Mouse (Mus musculus) megakaryocyte-erythroid progenitor cell, adult 5-6 weeks (primary cell): ENCODE results near the gene Gm20878. TPM values are rescaled to one million over a fixed set of nuclear protein-coding genes. Genes with fewer than 3 reads are reported as not detected.
"Not testable (repeated sequence)": the region's sequence is repeated elsewhere in the genome, so short reads cannot be mapped to it uniquely, and the experiment has no call there.

Source experiments
- ATAC-seq: replicated peaks from 2 replicates; pipeline ENCODE4 v1.8.0; 2016; ENCODE audit warnings: mild to moderate bottlenecking, inconsistent platforms; ENCODE audit not compliant: severe bottlenecking, poor library complexity, low FRiP score, low TSS enrichment
- total RNA-seq, 2 experiments: library from RNA; stranded (forward) in 1 of 2; stranded (reverse) in 1 of 2; fragments of 200-1000, 215-1000 nt in 1 of 2; fragments of >200 nt in 1 of 2; fragmentation: Nextera tagmentation in 1 of 2; gene quantifications; 2 replicates each; pipeline ENCODE4 v1.2.3; 2014 to 2017

Gene Gm20878
- total RNA-seq (2014; fragmentation: Nextera tagmentation) (1.6 and 1.9 TPM in 2 replicates), total RNA-seq (2017) (0.99 and 7.6 TPM in 2 replicates)

GRCm38 (mm10) chr4:41941272-41941671 lies at the start of gene Gm20878:
TSS of gene Gm20878 (plus strand) at chr4:41941572.
- not testable (repeated sequence) for ATAC-seq

GRCm38 (mm10) chr4:41903310-41903709 lies 38.1 kb upstream of the Gm20878 start, which contains the start of gene Gm21541:
TSS of gene Gm21541 (plus strand) at chr4:41903610.
- not testable (repeated sequence) for ATAC-seq

- not testable (repeated sequence) for ATAC-seq
Observed at GRCm38 (mm10) chr4:41965758-41966157, 24.4 kb downstream of the Gm20878 start, which contains the start of gene Fam205a4. TSS of gene Fam205a4 (plus strand) at chr4:41966058.

Other genes starting within 250 kb of the Gm20878 start
- not detected in 2 replicates for gene Cntfr, start 244.5 kb upstream of the Gm20878 start, total RNA-seq (2014; fragmentation: Nextera tagmentation)
- gene Cntfr, start 244.5 kb upstream of the Gm20878 start, total RNA-seq (2017): not detected in 2 replicates
- 21.5 and 39.9 TPM in 2 replicates for gene Il11ra1, start 241.6 kb upstream of the Gm20878 start, total RNA-seq (2014; fragmentation: Nextera tagmentation)
- gene Il11ra1, start 241.6 kb upstream of the Gm20878 start, total RNA-seq (2017): 36.0 and 45.3 TPM in 2 replicates
- 37.5 and 44.7 TPM in 2 replicates for gene Rpp25l, start 228.0 kb upstream of the Gm20878 start, total RNA-seq (2014; fragmentation: Nextera tagmentation)
- gene Rpp25l, start 228.0 kb upstream of the Gm20878 start, total RNA-seq (2017): 33.5 and 38.9 TPM in 2 replicates
- gene Dctn3, start 218.4 kb upstream of the Gm20878 start, total RNA-seq (2014; fragmentation: Nextera tagmentation): 63.4 and 81.2 TPM in 2 replicates
- gene Dctn3, start 218.4 kb upstream of the Gm20878 start, total RNA-seq (2017): 50.6 and 80.7 TPM in 2 replicates
- not detected in 2 replicates for gene Arid3c, start 210.4 kb upstream of the Gm20878 start, total RNA-seq (2014; fragmentation: Nextera tagmentation)
- not detected in 2 replicates for gene Arid3c, start 210.4 kb upstream of the Gm20878 start, total RNA-seq (2017)
- gene Galt, start 186.3 kb upstream of the Gm20878 start, total RNA-seq (2014; fragmentation: Nextera tagmentation): 37.9 and 50.1 TPM in 2 replicates
- gene Galt, start 186.3 kb upstream of the Gm20878 start, total RNA-seq (2017): 28.0 and 31.0 TPM in 2 replicates
- gene Sigmar1, start 185.4 kb upstream of the Gm20878 start, total RNA-seq (2014; fragmentation: Nextera tagmentation): 34.2 and 53.7 TPM in 2 replicates
- gene Sigmar1, start 185.4 kb upstream of the Gm20878 start, total RNA-seq (2017): 49.7 and 57.2 TPM in 2 replicates
- gene Ccl27a, start 167.3 kb upstream of the Gm20878 start, total RNA-seq (2014; fragmentation: Nextera tagmentation): 11.7 and 35.2 TPM in 2 replicates
- 3.0 TPM in 1 of 2 replicates, not detected in the other for gene Ccl27a, start 167.3 kb upstream of the Gm20878 start, total RNA-seq (2017)
- gene Gm21541, start 38.0 kb upstream of the Gm20878 start, total RNA-seq (2014; fragmentation: Nextera tagmentation): not detected in 2 replicates
- gene Gm21541, start 38.0 kb upstream of the Gm20878 start, total RNA-seq (2017): not detected in 2 replicates
- gene Fam205a4, start 24.5 kb downstream of the Gm20878 start, total RNA-seq (2014; fragmentation: Nextera tagmentation): 0.33 and 0.42 TPM in 2 replicates
- gene Fam205a4, start 24.5 kb downstream of the Gm20878 start, total RNA-seq (2017): not detected in 2 replicates
- not detected in 2 replicates for gene Gm21093, start 93.2 kb downstream of the Gm20878 start, total RNA-seq (2014; fragmentation: Nextera tagmentation)
- gene Gm21093, start 93.2 kb downstream of the Gm20878 start, total RNA-seq (2017): 0.56 TPM in 1 of 2 replicates, not detected in the other
- gene Gm3893, start 149.6 kb downstream of the Gm20878 start, total RNA-seq (2014; fragmentation: Nextera tagmentation): not detected in 2 replicates
- gene Gm3893, start 149.6 kb downstream of the Gm20878 start, total RNA-seq (2017): not detected in 2 replicates
- gene Gm13304, start 173.2 kb downstream of the Gm20878 start, total RNA-seq (2014; fragmentation: Nextera tagmentation): not detected in 2 replicates
- not detected in 2 replicates for gene Gm13304, start 173.2 kb downstream of the Gm20878 start, total RNA-seq (2017)
- gene Gm13306, start 211.9 kb downstream of the Gm20878 start, total RNA-seq (2014; fragmentation: Nextera tagmentation): not detected in 2 replicates
- gene Gm13306, start 211.9 kb downstream of the Gm20878 start, total RNA-seq (2017): not detected in 2 replicates
- not detected in 2 replicates for gene Gm13305, start 227.0 kb downstream of the Gm20878 start, total RNA-seq (2014; fragmentation: Nextera tagmentation)
- gene Gm13305, start 227.0 kb downstream of the Gm20878 start, total RNA-seq (2017): 0.38 and 5.2 TPM in 2 replicates